Mouse (Mus musculus) lung, adult 2 months (tissue): ENCODE measurements at regions not wholly inside any gene's neighbourhood (a gene's known extent, or its start where the extent isn't known, plus 50 kb on each side); places are given as distances from the start of the nearest gene placed in this dataset.
A peak's percentile ranks its signal among the peaks of the same experiment; 100 is the strongest.

Source experiments
- DNase-seq: peaks from one replicate; pipeline ENCODE4 v3.0.0; 2022
- H3K4me1 ChIP-seq: fragments of 200-500 bp; 2 replicates; pipeline ENCODE4 v1.6.1; 2011; ENCODE audit warnings: low read length; ENCODE audit not compliant: control insufficient read depth, insufficient read depth
- H3K4me3 ChIP-seq: fragments of 200-500 bp; replicated peaks from 2 replicates; pipeline ENCODE3; 2011; ENCODE audit warnings: low read depth, mild to moderate bottlenecking, control low read depth, low read length; ENCODE audit errors: extremely low read depth
- CTCF ChIP-seq: fragments of 200-500 bp; IDR thresholded peaks from 2 replicates; pipeline ENCODE4 v1.5.1; 2011; ENCODE audit warnings: mild to moderate bottlenecking, low read length, control low read depth; ENCODE audit not compliant: insufficient read depth
- POLR2A ChIP-seq: fragments of 200-500 bp; IDR thresholded peaks from 2 replicates; pipeline ENCODE4 v1.6.1; 2011; ENCODE audit warnings: low read depth, mild to moderate bottlenecking, control low read depth, low read length, borderline replicate concordance; ENCODE audit errors: extremely low read depth
- WGBS: fragments of 180-500 bp; shearing (Covaris S2); methylation state at CpG from one replicate; pipeline ENCODE4 v1.1.7; 2018; 5-methylcytosine and 5-hydroxymethylcytosine counted together

DNA sequence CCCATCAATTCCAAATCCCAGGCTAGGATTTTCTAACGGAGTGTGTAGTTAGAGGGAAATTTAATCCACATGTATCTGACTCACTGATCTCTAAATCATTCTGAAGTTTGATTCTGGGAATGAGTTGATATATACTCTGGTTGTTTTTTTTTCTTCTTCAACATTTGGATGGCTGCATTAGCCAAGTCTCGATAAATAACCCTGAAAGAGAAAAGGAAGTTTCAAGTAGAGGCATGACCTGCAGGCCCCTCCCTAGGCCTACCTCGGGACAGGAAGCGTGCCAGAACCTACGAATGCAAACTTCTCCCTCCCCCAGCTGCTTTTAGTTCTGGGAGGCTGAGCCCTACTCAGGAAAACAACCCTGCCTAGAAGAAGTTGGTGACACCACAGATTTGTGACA, 69.4 kb upstream of the Cdon start:
- Histone ChIP-seq H3K4me1 (no peaks in the 10 kb centered on the region), H3K4me3 (no peak overlapping the region)
- WGBS: 38% methylated on average over 5 of the region's 5 CpGs
- no peak for DNase-seq
- TF ChIP-seq POLR2A: no peak
- no peak for TF ChIP-seq CTCF

GRCm38 (mm10) chr9:35354652-35355130, 66.2 kb upstream of the Cdon start:
- TF ChIP-seq CTCF (no peak), POLR2A (no peak)
- 50% methylated on average over 7 of the region's 7 CpGs for WGBS
- H3K4me3 ChIP-seq: no peak overlapping the region
- DNase-seq: no peak
- no peaks in the 10 kb centered on the region for H3K4me1 ChIP-seq

DNA sequence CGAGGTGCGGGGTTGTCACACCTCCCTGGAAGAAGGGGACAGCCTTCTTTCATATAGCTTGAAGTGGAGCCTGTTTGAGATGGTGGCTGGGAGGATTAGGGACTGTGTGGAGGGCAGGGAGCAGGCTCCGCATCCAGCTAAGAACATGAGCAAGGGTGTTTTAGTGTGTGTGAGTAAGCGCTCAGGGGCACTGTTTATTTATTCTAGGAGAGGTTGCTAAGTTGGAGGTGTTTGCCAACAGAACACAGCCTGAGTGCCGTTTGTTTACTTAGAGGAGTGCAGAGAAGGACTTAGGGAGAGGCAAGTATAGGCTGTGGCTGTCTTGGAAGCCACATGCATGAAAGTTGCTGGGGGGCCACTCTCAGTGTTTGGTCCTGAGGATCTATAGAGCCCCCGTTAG, 61.2 kb upstream of the Cdon start:
- TF ChIP-seq POLR2A (no peak), CTCF (no peak)
- 23% methylated on average over 6 of the region's 6 CpGs for WGBS
- H3K4me1 ChIP-seq: no peaks in the 10 kb centered on the region; the same call in 1 of the 2 replicates
- DNase-seq: peak; percentile 25
- H3K4me3 ChIP-seq: no peak overlapping the region

- 29% methylated on average over 6 of the region's 6 CpGs for WGBS
- TF ChIP-seq CTCF (no peak), POLR2A (no peak)
- H3K4me3 ChIP-seq: no peak overlapping the region
- no peaks in the 10 kb centered on the region; the same call in 1 of the 2 replicates for H3K4me1 ChIP-seq
- no peak for DNase-seq
These were observed 60.5 kb upstream of the Cdon start for GRCm38 (mm10) chr9:35360139-35361100.

- no peak for DNase-seq
- no peaks in the 10 kb centered on the region; the same call in 1 of the 2 replicates for H3K4me1 ChIP-seq
- 52% methylated on average over 4 of the region's 4 CpGs for WGBS
- TF ChIP-seq POLR2A: no peak
- no peak for TF ChIP-seq CTCF
- H3K4me3 ChIP-seq: no peak overlapping the region
These were observed 59.5 kb upstream of the Cdon start for GRCm38 (mm10) chr9:35361432-35361831.

DNA sequence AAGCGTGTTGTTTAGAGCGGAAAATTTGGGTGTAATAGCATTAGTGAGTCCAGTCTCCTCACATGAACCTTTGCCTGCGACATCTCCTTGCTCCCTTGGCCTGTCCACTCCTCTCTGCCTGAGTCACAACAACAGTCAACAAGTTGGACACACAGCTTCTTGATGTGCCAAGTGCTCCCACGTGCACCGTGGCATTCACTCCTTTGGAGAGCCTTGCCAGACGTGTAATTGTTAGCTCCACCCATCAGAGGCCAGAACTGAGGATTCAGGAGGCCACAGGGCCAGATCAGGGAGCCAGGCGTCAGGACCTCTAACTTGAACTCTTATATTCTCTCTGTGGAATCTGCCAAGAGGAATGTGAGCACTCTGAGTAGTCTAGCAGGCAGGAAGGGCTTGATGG, 58.7 kb upstream of the Cdon start:
- TF ChIP-seq CTCF (no peak), POLR2A (no peak)
- peak; percentile 25 for DNase-seq
- Histone ChIP-seq H3K4me3 (no peak overlapping the region), H3K4me1 (no peaks in the 10 kb centered on the region; the same call in 1 of the 2 replicates)
- 47% methylated on average over 7 of the region's 7 CpGs for WGBS

- H3K4me1 ChIP-seq: no peaks in the 10 kb centered on the region; the same call in 1 of the 2 replicates
- TF ChIP-seq CTCF: no peak
- no peak for TF ChIP-seq POLR2A
- no peak for DNase-seq
- no peak overlapping the region for H3K4me3 ChIP-seq
- 72% methylated on average over 5 of the region's 5 CpGs for WGBS
These were observed 57.8 kb upstream of the Cdon start for GRCm38 (mm10) chr9:35363079-35363478.

DNA sequence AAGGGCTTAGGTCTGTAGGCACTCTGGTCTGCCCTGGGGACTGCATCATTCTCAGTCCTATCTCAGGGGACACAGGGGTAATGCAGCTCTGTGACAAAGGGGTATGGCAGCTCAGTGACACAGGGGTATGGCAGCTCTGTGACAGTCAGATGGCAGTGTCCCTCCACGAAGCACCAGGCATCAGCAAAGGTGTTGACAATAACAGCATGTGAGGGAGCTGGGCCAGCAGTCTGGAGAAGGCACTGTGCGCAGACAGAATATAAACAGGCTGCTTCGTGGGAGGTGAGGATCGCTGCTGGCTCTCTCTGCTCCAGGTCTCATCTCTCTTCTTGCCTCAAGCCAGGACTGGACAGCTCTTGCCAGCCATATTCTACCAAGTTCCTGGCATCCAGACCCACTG, 57.0 kb upstream of the Cdon start:
- no peak overlapping the region for H3K4me3 ChIP-seq
- no peak for DNase-seq
- TF ChIP-seq CTCF (no peak), POLR2A (no peak)
- no peaks in the 10 kb centered on the region; the same call in 1 of the 2 replicates for H3K4me1 ChIP-seq
- WGBS: 67% methylated on average over 4 of the region's 4 CpGs

GRCm38 (mm10) chr9:35365975-35366374, 55.0 kb upstream of the Cdon start:
- WGBS: 88% methylated on average over 5 of the region's 5 CpGs
- TF ChIP-seq CTCF (no peak), POLR2A (no peak)
- Histone ChIP-seq H3K4me3 (no peak overlapping the region), H3K4me1 (no peaks in the 10 kb centered on the region)
- DNase-seq: no peak

- WGBS: 81% methylated on average over 5 of the region's 5 CpGs
- no peak for DNase-seq
- TF ChIP-seq CTCF (no peak), POLR2A (no peak)
- Histone ChIP-seq H3K4me1 (no peaks in the 10 kb centered on the region), H3K4me3 (no peak overlapping the region)
These were observed 51.9 kb upstream of the Cdon start for GRCm38 (mm10) chr9:35369063-35369462.

DNA sequence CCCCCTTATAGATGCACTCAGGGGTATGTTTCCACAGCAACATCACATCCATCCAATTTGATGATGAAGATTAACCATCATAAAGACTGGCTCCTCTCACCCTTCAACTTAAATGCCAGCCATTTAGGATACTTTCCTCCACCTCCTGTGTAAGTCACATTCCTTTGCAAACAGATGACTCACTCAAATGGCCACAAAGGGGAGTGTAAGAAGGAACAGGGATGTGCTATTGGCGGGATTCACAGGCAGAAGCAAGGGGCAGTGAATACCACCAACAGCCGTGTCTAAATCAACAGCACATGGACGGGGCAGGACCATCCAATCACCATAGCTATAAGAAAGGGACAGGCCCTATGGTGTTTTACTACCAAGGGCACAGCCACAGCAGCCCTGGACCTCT, 50.9 kb upstream of the Cdon start:
- 78% methylated on average over 3 of the region's 3 CpGs for WGBS
- DNase-seq: no peak
- H3K4me1 ChIP-seq: no peaks in the 10 kb centered on the region
- TF ChIP-seq POLR2A (no peak), CTCF (no peak)
- no peak overlapping the region for H3K4me3 ChIP-seq
